Mouse (Mus musculus): Measurements from ENCODE around the gene Olfr716. TPM values are rescaled to one million over a fixed set of nuclear protein-coding genes. Genes with fewer than 3 reads are reported as not detected.
"Not testable (repeated sequence)": the region's sequence is repeated elsewhere in the genome, so short reads cannot be mapped to it uniquely, and the experiment has no call there.

The Olfr716 gene
- polyA plus RNA-seq (2016; fragmentation: Nextera tagmentation; extraction: Ambion mirVana), result not detected in 2 replicates

DNA sequence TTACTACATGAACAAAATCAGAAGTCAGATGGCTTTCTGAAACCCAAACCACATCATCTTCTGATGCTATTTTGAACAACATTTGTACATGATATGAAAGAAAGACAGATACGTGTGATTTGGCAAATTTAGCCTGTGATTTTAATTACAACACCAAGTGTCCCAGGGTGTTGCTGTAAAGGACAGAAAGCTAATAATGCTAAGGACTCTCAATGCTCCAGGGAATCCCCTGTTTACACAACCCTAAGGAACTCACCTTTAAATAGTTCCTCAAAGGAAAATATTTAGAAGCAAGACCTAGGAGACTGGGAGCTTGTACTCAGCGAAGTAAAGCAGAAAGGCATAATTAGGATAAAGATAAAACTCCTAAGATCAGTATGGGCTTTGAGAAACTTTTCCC is at the start of gene Olfr716:
Gene Olfr716, plus strand, starts transcription at position 301 of the 400 bp plus-strand sequence.
- not testable (repeated sequence) for H3K9me3 ChIP-seq; H3K27ac ChIP-seq; H3K4me3 ChIP-seq; H3K4me1 ChIP-seq (replicated peaks); H3K27me3 ChIP-seq (ENCODE audit: insufficient read depth, poor library complexity, severe bottlenecking); DNase-seq (ENCODE audit: low spot score); H3K36me3 ChIP-seq
- 76% methylated on average over 2 of the region's 2 CpGs for WGBS

DNA sequence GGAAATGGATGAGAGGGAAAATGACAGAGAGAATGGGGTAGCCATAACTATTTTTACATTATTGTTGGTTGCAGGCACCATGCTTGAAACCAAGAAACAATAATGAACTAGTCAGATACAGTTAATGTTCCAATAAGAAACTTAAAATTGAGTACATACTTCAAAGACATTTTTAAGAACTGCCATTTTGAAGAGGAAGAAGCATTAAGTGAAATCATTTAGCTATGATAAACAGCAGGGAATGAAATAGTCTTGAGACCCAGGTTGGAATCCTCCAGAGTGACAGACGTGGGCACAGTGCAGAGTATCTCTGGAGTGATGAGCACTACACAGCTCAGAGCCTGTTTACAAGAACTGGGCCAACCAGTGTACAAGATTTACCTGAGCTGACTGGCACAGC is 45.2 kb upstream of the Olfr716 start, which contains the start of gene Olfr17:
Gene Olfr17, plus strand, starts transcription at position 301 of the 400 bp plus-strand sequence.
- no peak for DNase-seq (ENCODE audit: low spot score)
- Histone ChIP-seq H3K4me1 (replicated peaks) (no peaks in the 10 kb centered on the region), H3K27ac (no peak within 1 kb of the TSS), H3K36me3 (no peaks in the 10 kb centered on the region), H3K27me3 (ENCODE audit: insufficient read depth, poor library complexity, severe bottlenecking) (no peaks in the 10 kb centered on the region), H3K9me3 (no peaks in the 10 kb centered on the region), H3K4me3 (no peak within 1 kb of the TSS)
- 71% methylated on average over 1 of the region's 1 CpGs for WGBS

DNA sequence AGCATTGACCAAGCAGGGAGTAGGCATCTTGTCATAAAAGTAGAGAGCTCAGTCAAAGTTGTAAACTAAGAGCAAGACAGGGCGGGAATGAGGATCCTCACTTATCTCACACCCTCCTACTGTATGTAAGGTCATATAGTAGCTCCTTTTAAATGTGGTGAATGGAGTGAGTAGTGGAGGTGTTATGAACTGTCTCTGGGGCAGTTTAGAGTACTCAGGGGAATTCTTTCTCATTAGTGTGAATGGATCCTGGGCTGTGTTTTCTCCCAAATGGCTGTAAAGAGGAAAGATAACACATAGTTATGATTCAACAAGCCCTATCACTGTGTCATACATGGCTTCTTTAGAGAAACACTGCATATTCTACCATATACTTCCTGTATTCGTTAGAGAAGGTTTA is 27.9 kb upstream of the Olfr716 start, which contains the start of gene Olfr715b:
Gene Olfr715b, minus strand, starts transcription at position 101 of the 400 bp plus-strand sequence.
- 87% methylated on average over 2 of the region's 2 CpGs for WGBS
- H3K4me3 ChIP-seq; H3K27ac ChIP-seq; H3K9me3 ChIP-seq; H3K27me3 ChIP-seq (ENCODE audit: insufficient read depth, poor library complexity, severe bottlenecking); DNase-seq (ENCODE audit: low spot score); H3K4me1 ChIP-seq (replicated peaks); H3K36me3 ChIP-seq: not testable (repeated sequence)

DNA sequence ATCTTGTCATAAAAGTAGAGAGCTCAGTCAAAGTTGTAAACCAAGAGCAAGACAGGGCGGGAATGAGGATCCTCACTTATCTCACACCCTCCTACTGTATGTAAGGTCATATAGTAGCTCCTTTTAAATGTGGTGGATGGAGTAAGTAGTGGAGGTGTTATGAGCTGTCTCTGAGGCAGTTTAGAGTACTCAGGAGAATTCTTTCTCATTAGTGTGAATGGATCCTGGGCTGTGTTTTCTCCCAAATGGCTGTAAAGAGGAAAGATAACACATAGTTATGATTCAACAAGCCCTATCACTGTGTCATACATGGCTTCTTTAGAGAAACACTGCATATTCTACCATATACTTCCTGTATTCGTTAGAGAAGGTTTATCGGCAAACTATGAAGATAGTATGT is 7.1 kb upstream of the Olfr716 start, which contains the start of gene Olfr715:
Gene Olfr715, minus strand, starts transcription at position 101 of the 400 bp plus-strand sequence.
- not testable (repeated sequence) for H3K27me3 ChIP-seq (ENCODE audit: insufficient read depth, poor library complexity, severe bottlenecking); H3K9me3 ChIP-seq; H3K4me3 ChIP-seq; DNase-seq (ENCODE audit: low spot score); H3K4me1 ChIP-seq (replicated peaks); H3K27ac ChIP-seq; H3K36me3 ChIP-seq
- 90% methylated on average over 3 of the region's 3 CpGs for WGBS

DNA sequence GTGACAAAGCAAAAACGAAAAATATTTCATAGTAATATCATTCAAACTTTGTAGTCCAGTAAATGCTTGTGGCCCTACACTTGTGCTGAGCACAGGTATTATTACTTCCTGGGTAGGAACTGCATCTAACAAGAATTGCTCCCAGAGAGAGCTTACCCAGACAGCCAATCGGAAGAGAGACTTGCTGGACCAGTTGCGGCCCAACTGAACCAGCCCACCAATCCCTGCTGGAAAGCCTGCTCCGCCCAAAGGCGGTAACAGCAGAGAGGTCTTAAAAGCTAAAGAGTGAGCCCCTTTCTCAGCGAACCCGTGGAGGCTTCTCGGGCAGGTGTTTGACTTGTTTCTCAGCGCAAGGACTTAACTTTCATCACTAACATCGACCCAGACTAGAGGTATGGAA is 28.6 kb downstream of the Olfr716 start, which contains the start of gene Nlrp14:
Gene Nlrp14, plus strand, starts transcription at position 301 of the 400 bp plus-strand sequence.
- Histone ChIP-seq H3K27me3 (ENCODE audit: insufficient read depth, poor library complexity, severe bottlenecking) (no peaks in the 10 kb centered on the region), H3K4me1 (replicated peaks) (no peaks in the 10 kb centered on the region), H3K36me3 (no peaks in the 10 kb centered on the region), H3K4me3 (no peak within 1 kb of the TSS), H3K9me3 (no peaks in the 10 kb centered on the region), H3K27ac (no peak within 1 kb of the TSS)
- DNase-seq (ENCODE audit: low spot score), result no peak
- 82% methylated on average over 10 of the region's 10 CpGs for WGBS

DNA sequence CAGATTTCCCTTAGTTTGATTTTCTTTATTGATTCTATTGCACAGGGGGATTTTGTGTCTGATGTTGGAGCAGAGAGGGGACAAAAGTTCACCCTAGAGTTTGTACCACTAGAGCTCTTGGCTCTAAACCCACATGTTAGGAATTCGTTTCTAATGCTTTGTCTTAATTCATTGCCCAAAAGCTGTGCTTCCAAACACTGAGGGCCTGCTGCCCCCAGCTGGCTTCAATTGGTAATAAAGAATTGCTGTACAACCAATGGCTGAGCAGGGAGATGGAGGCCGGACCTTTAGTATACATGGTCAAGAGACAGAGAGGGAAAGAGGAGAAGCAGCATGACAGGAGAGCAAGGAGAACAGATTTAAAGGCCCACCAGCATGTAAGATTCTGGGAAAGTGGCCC is 42.3 kb downstream of the Olfr716 start:
- Histone ChIP-seq H3K9me3 (no peaks in the 10 kb centered on the region), H3K4me3 (no peak overlapping the region), H3K27ac (no peak overlapping the region), H3K27me3 (ENCODE audit: insufficient read depth, poor library complexity, severe bottlenecking) (no peaks in the 10 kb centered on the region), H3K4me1 (replicated peaks) (no peaks in the 10 kb centered on the region), H3K36me3 (no peaks in the 10 kb centered on the region)
- 61% methylated on average over 2 of the region's 2 CpGs for WGBS
- no peak for DNase-seq (ENCODE audit: low spot score)

Other genes with a start within 250 kb of the Olfr716 start
- gene Olfr707, start 237.1 kb upstream of the Olfr716 start, polyA plus RNA-seq (2016; fragmentation: Nextera tagmentation; extraction: Ambion mirVana), result not detected in 2 replicates
- not detected in 2 replicates for gene Olfr1532-ps1, start 230.3 kb upstream of the Olfr716 start, polyA plus RNA-seq (2016; fragmentation: Nextera tagmentation; extraction: Ambion mirVana)
- gene Olfr709-ps1, start 206.1 kb upstream of the Olfr716 start, polyA plus RNA-seq (2016; fragmentation: Nextera tagmentation; extraction: Ambion mirVana), result not detected in 2 replicates
- not detected in 2 replicates for gene Olfr710, start 190.0 kb upstream of the Olfr716 start, polyA plus RNA-seq (2016; fragmentation: Nextera tagmentation; extraction: Ambion mirVana)
- not detected in 2 replicates for gene Olfr6, start 174.4 kb upstream of the Olfr716 start, polyA plus RNA-seq (2016; fragmentation: Nextera tagmentation; extraction: Ambion mirVana)
- gene Olfr711, start 162.9 kb upstream of the Olfr716 start, polyA plus RNA-seq (2016; fragmentation: Nextera tagmentation; extraction: Ambion mirVana), result not detected in 2 replicates
- gene Olfr2, start 132.3 kb upstream of the Olfr716 start, polyA plus RNA-seq (2016; fragmentation: Nextera tagmentation; extraction: Ambion mirVana), result not detected in 2 replicates
- gene Olfr713, start 107.2 kb upstream of the Olfr716 start, polyA plus RNA-seq (2016; fragmentation: Nextera tagmentation; extraction: Ambion mirVana), result not detected in 2 replicates
- not detected in 2 replicates for gene Olfr714, start 67.3 kb upstream of the Olfr716 start, polyA plus RNA-seq (2016; fragmentation: Nextera tagmentation; extraction: Ambion mirVana)
- not detected in 2 replicates for gene Olfr17, start 45.1 kb upstream of the Olfr716 start, polyA plus RNA-seq (2016; fragmentation: Nextera tagmentation; extraction: Ambion mirVana)
- not detected in 2 replicates for gene Olfr715b, start 28.0 kb upstream of the Olfr716 start, polyA plus RNA-seq (2016; fragmentation: Nextera tagmentation; extraction: Ambion mirVana)
- gene Olfr715, start 7.2 kb upstream of the Olfr716 start, polyA plus RNA-seq (2016; fragmentation: Nextera tagmentation; extraction: Ambion mirVana), result not detected in 2 replicates
- gene Nlrp14, start 28.7 kb downstream of the Olfr716 start, polyA plus RNA-seq (2016; fragmentation: Nextera tagmentation; extraction: Ambion mirVana), result not detected in 2 replicates
- gene Rbmxl2, start 71.1 kb downstream of the Olfr716 start, polyA plus RNA-seq (2016; fragmentation: Nextera tagmentation; extraction: Ambion mirVana), result not detected in 2 replicates
- gene Syt9, start 232.4 kb downstream of the Olfr716 start, polyA plus RNA-seq (2016; fragmentation: Nextera tagmentation; extraction: Ambion mirVana), result 3.6 and 3.7 TPM in 2 replicates

Measured in hindbrain, embryonic 10.5 days (tissue).